Mouse (Mus musculus) lung, embryonic 14.5 days (tissue): ENCODE results near the gene Dnajc25. TPM values are rescaled to one million over a fixed set of nuclear protein-coding genes. Genes with fewer than 3 reads are reported as not detected.

Source experiments
- ATAC-seq: fragments of 200-750 bp; cut with Nextera tagmentation; 2 replicates; pipeline ENCODE4 v1.8.0; 2017; ENCODE audit warnings: mild to moderate bottlenecking, moderate TSS enrichment, moderate library complexity; ENCODE audit not compliant: insufficient read depth
- DNase-seq: peaks from one replicate; pipeline ENCODE4 v3.0.0-alpha.2; 2015
- H3K27ac ChIP-seq: fragments of 300-500 bp; sonication (generic); 2 replicates; pipeline ENCODE4 v1.5.1; 2014; ENCODE audit warnings: low read depth, mild to moderate bottlenecking, moderate library complexity
- H3K27me3 ChIP-seq: fragments of 300-500 bp; sonication (generic); 2 replicates; pipeline ENCODE4 v1.6.1; 2014; ENCODE audit warnings: low read length, control low read depth; ENCODE audit not compliant: insufficient read depth
- H3K36me3 ChIP-seq: fragments of 300-500 bp; sonication (generic); 2 replicates; pipeline ENCODE4 v1.6.1; 2014; ENCODE audit warnings: control low read depth; ENCODE audit not compliant: insufficient read depth
- H3K4me1 ChIP-seq: fragments of 300-500 bp; sonication (generic); 2 replicates; pipeline ENCODE4 v1.6.1; 2014; ENCODE audit warnings: antibody characterized with exemption, control low read depth; ENCODE audit not compliant: insufficient read depth
- H3K4me2 ChIP-seq: fragments of 300-500 bp; sonication (generic); 2 replicates; pipeline ENCODE4 v1.6.1; 2014; ENCODE audit warnings: mild to moderate bottlenecking
- H3K4me3 ChIP-seq: fragments of 300-500 bp; sonication (generic); 2 replicates; pipeline ENCODE4 v1.5.1; 2014; ENCODE audit warnings: low read depth, low read length
- H3K9ac ChIP-seq: fragments of 300-500 bp; sonication (generic); 2 replicates; pipeline ENCODE4 v1.6.1; 2014
- H3K9me3 ChIP-seq: fragments of 300-500 bp; sonication (generic); 2 replicates; pipeline ENCODE4 v1.6.1; 2016; ENCODE audit warnings: low read depth, low read length, control low read depth
- CTCF ChIP-seq: IDR thresholded peaks from 2 replicates; pipeline ENCODE4 v1.5.1; 2016; ENCODE audit warnings: antibody characterized with exemption, low read depth
- WGBS: fragments of 180-500 bp; shearing (Covaris S2); extraction: QIAGEN DNeasy Blood & Tissue Kit; methylation state at CpG from one replicate; pipeline ENCODE4 v1.1.7; 2014; 5-methylcytosine and 5-hydroxymethylcytosine counted together
- polyA plus RNA-seq: library from polyadenylated mRNA; unstranded; fragments of >200 nt; fragmentation: Nextera tagmentation; extraction: Ambion mirVana; gene quantifications from 2 replicates; pipeline ENCODE4 v1.2.1, GENCODE M21; 2014

The Dnajc25 gene
- polyA plus RNA-seq, 1 experiment from 2014 or later = 14.8 TPM

GRCm38 (mm10) chr4:59006211-59006610 lies 11.3 kb downstream of the Dnajc25 start:
- Histone ChIP-seq H3K9ac (no peak overlapping the region), H3K27me3 (no peaks in the 10 kb centered on the region), H3K4me2 (no peak overlapping the region), H3K4me1 (peaks cover 11% of the 10 kb centered on the region; the same call in 1 of the 2 replicates), H3K9me3 (no peaks in the 10 kb centered on the region), H3K4me3 (no peak overlapping the region), H3K27ac (no peak overlapping the region), H3K36me3 (no peaks in the 10 kb centered on the region)
- no peak for TF ChIP-seq CTCF
- no peak for ATAC-seq
- no peak for DNase-seq
- 58% methylated on average over 8 of the region's 8 CpGs for WGBS

DNA sequence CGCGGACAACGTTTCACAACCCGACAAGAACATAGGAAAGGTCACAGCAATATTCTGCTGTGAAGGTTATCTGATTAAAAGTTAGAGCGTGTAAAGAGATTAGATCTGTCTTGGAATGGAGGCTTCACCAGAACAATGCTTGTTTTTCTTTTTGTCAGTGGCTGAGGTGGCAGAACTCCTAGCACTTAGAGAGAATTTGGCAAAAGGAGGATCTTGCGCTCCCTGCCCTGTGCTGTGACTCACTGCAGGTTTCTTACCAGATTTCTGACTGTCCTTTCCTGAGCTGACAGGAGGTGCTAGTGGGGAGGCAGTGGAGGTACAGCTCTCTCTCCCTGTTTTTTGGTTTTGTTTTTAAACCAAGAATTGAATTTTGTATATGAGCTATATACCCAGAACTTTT lies 12.2 kb downstream of the Dnajc25 start:
- Histone ChIP-seq H3K27me3 (no peaks in the 10 kb centered on the region), H3K9me3 (no peaks in the 10 kb centered on the region), H3K36me3 (no peaks in the 10 kb centered on the region), H3K4me3 (no peak overlapping the region), H3K27ac (no peak overlapping the region), H3K4me2 (no peak overlapping the region), H3K4me1 (peaks cover 11% of the 10 kb centered on the region; the same call in 1 of the 2 replicates), H3K9ac (no peak overlapping the region)
- 67% methylated on average over 6 of the region's 6 CpGs for WGBS
- no peak for TF ChIP-seq CTCF
- ATAC-seq = no peak
- no peak for DNase-seq

DNA sequence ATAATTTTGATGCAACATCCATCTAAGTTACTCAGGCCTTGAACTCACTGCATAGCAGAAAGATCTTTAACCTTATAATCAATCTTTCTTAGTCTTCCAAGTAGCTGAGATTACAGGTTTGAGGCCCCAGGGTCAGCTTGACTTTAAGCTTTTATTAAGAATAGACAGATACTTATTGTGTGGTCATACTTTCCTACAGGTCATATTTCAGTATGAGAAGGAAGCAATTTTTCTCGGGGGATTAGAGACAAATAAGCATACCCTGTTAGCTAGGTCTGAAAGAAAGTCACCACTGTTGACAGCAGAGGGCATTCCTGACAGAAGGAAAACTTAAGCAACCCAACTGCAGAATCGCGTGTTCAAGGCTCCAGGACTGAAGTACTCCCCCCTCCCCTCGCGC lies 13.1 kb downstream of the Dnajc25 start:
- H3K27me3 ChIP-seq = no peaks in the 10 kb centered on the region
- no peak for ATAC-seq
- no peak overlapping the region for H3K4me2 ChIP-seq
- TF ChIP-seq CTCF = no peak
- peaks cover 11% of the 10 kb centered on the region; the same call in 1 of the 2 replicates for H3K4me1 ChIP-seq
- H3K9me3 ChIP-seq = no peaks in the 10 kb centered on the region
- H3K36me3 ChIP-seq = no peaks in the 10 kb centered on the region
- no peak overlapping the region for H3K27ac ChIP-seq
- WGBS = 74% methylated on average over 5 of the region's 5 CpGs
- no peak for DNase-seq
- no peak overlapping the region for H3K4me3 ChIP-seq
- H3K9ac ChIP-seq = no peak overlapping the region

- DNase-seq (no peak), ATAC-seq (no peak)
- Histone ChIP-seq H3K9me3 (no peaks in the 10 kb centered on the region), H3K4me1 (peaks cover 9% of the 10 kb centered on the region; the same call in 1 of the 2 replicates), H3K4me2 (no peak overlapping the region), H3K36me3 (no peaks in the 10 kb centered on the region), H3K4me3 (no peak overlapping the region), H3K27ac (no peak overlapping the region), H3K9ac (no peak overlapping the region), H3K27me3 (no peaks in the 10 kb centered on the region)
- 88% methylated on average over 7 of the region's 7 CpGs for WGBS
- TF ChIP-seq CTCF = no peak
These were observed 14.3 kb downstream of the Dnajc25 start for GRCm38 (mm10) chr4:59009186-59009585.

- no peak overlapping the region for H3K9ac ChIP-seq
- H3K4me1 ChIP-seq = peaks cover 4% of the 10 kb centered on the region; the same call in 1 of the 2 replicates
- no peak overlapping the region for H3K4me3 ChIP-seq
- no peaks in the 10 kb centered on the region for H3K9me3 ChIP-seq
- no peak overlapping the region for H3K4me2 ChIP-seq
- no peak overlapping the region for H3K27ac ChIP-seq
- DNase-seq = no peak
- no peaks in the 10 kb centered on the region for H3K27me3 ChIP-seq
- ATAC-seq = no peak
- WGBS = 77% methylated on average over 4 of the region's 4 CpGs
- no peaks in the 10 kb centered on the region for H3K36me3 ChIP-seq
- TF ChIP-seq CTCF = no peak
These were observed 14.8 kb downstream of the Dnajc25 start for GRCm38 (mm10) chr4:59009696-59010095.

GRCm38 (mm10) chr4:59011446-59011845 lies 16.6 kb downstream of the Dnajc25 start:
- Histone ChIP-seq H3K4me2 (no peak overlapping the region), H3K4me1 (no peaks in the 10 kb centered on the region), H3K9ac (no peak overlapping the region), H3K36me3 (no peaks in the 10 kb centered on the region), H3K27ac (no peak overlapping the region), H3K9me3 (no peaks in the 10 kb centered on the region), H3K27me3 (no peaks in the 10 kb centered on the region), H3K4me3 (no peak overlapping the region)
- WGBS = 44% methylated on average over 3 of the region's 3 CpGs
- no peak for ATAC-seq
- DNase-seq = no peak
- no peak for TF ChIP-seq CTCF

DNA sequence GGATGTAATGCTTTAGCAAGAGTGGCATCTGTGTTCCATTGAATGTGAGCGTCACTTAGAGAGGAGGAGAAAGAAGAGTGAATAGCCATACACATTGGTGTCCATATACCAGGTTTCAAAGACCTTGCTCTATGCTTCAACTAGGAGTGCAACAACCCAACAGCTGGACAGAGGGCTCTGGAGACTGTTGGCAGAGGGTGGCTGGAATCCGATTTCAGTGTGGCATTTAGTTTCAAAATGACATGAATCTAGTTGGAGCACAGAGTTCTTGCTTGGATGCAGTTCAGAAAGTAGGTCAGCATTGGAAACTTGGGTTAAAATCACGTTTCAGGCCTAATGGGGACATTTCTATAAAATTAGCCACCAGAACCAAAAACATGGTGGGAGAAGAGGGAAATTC lies 20.3 kb downstream of the Dnajc25 start:
- no peak overlapping the region for H3K27ac ChIP-seq
- H3K4me3 ChIP-seq = no peak overlapping the region
- TF ChIP-seq CTCF = no peak
- DNase-seq (no peak), ATAC-seq (no peak)
- no peaks in the 10 kb centered on the region for H3K9me3 ChIP-seq
- H3K4me2 ChIP-seq = no peak overlapping the region
- WGBS = 89% methylated on average over 3 of the region's 3 CpGs
- H3K4me1 ChIP-seq = no peaks in the 10 kb centered on the region
- H3K36me3 ChIP-seq = peaks cover 24% of the 10 kb centered on the region
- H3K9ac ChIP-seq = no peak overlapping the region
- H3K27me3 ChIP-seq = no peaks in the 10 kb centered on the region

DNA sequence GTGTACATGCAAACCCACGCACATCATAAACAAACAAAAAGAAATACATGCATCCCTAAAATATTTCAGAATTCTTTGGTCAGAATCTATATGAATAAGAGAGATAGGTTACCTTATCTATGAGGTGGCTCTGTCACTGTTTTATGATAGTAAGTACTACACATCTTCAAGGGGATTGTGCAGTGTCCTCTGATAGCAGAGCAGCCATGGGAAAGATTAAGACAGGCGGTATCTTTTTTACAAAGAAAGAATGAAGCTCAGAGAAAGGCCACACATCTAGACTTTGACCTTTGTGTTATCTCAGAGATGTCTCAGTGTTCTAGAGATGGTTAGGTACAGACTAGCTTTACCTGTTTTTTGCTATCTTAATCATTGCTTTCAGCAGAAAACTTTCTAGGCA lies 22.1 kb downstream of the Dnajc25 start:
- Histone ChIP-seq H3K4me2 (no peak overlapping the region), H3K4me1 (no peaks in the 10 kb centered on the region), H3K9ac (no peak overlapping the region), H3K4me3 (no peak overlapping the region), H3K9me3 (no peaks in the 10 kb centered on the region), H3K36me3 (peaks cover 35% of the 10 kb centered on the region), H3K27ac (no peak overlapping the region), H3K27me3 (no peaks in the 10 kb centered on the region)
- DNase-seq (no peak), ATAC-seq (no peak)
- 86% methylated on average over 2 of the region's 2 CpGs for WGBS
- TF ChIP-seq CTCF = no peak
